Comparison of ENCODE assay signal across 20 mouse cellular contexts in the genomic region with DNA sequence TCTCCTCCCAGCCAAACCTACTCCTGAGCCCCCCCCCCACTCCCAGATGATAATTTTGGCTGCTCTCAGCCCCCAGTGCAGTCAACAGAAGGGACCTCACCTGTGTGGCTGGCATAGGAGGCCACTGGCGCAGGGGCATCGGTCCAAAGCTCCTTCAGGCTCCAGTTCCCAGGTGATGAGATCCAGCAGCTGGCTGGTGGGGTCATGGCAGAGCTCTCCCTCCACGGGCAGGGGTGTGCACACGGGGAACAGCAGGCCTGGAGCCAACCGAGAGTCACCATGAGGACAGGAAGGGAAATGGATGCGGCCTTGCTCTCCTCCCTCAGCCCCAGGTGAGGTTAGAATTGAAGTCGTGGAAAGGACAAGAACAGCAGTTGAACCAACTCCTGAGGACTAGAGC. TPM values are rescaled to one million over a fixed set of nuclear protein-coding genes. Genes with fewer than 3 reads are reported as not detected.
"Had no signal": no experiment of that assay in that cellular context is flagged by ENCODE, and none has a peak within 500 bp of the region (broad histone marks: within the 10 kb centered on the region; RNA-seq: fewer than 3 reads in every experiment).

No protein-coding gene starts in this region.

- H3K27ac ChIP-seq: kidney, postnatal 0 days; limb, embryonic 12.5 days; limb, embryonic 15.5 days; liver, embryonic 14.5 days; macrophage; midbrain, embryonic 12.5 days; midbrain, embryonic 15.5 days; neural tube, embryonic 12.5 days; neural tube, embryonic 15.5 days; stomach, embryonic 15.5 days had no signal

- H3K9me3 ChIP-seq: limb, embryonic 15.5 days; midbrain, embryonic 12.5 days; midbrain, embryonic 15.5 days; neural tube, embryonic 12.5 days; neural tube, embryonic 15.5 days; stomach, embryonic 15.5 days had no signal

- H3K9ac ChIP-seq: limb, embryonic 12.5 days; limb, embryonic 15.5 days; liver, embryonic 14.5 days; liver, postnatal 0 days; lung, embryonic 14.5 days; midbrain, embryonic 12.5 days; midbrain, embryonic 15.5 days; neural tube, embryonic 12.5 days; neural tube, embryonic 15.5 days; stomach, embryonic 15.5 days had no signal

- DNase-seq: kidney, postnatal 25 days; liver, postnatal 0 days; lung, embryonic 14.5 days; right cerebral cortex, adult 18-20 months; right cerebral cortex, postnatal 14 days; right cerebral cortex, postnatal 4 days; thymus, adult 18-20 months; thymus, postnatal 36 days had no signal

- H3K4me2 ChIP-seq: limb, embryonic 12.5 days; limb, embryonic 15.5 days; liver, embryonic 11.5 days; lung, embryonic 14.5 days; midbrain, embryonic 12.5 days; midbrain, embryonic 15.5 days; neural tube, embryonic 12.5 days; neural tube, embryonic 15.5 days; stomach, embryonic 15.5 days had no signal

- H3K4me1 ChIP-seq: stomach, embryonic 15.5 days had no signal

- ATAC-seq: liver, postnatal 0 days; lung, postnatal 0 days; midbrain, embryonic 15.5 days had no signal

- H3K36me3 ChIP-seq: midbrain, embryonic 12.5 days; midbrain, embryonic 15.5 days; neural tube, embryonic 12.5 days; neural tube, embryonic 15.5 days had no signal

- H3K27me3 ChIP-seq: limb, embryonic 12.5 days; limb, embryonic 15.5 days; midbrain, embryonic 12.5 days; midbrain, embryonic 15.5 days; neural tube, embryonic 12.5 days; neural tube, embryonic 15.5 days; stomach, embryonic 15.5 days had no signal

- H3K4me3 ChIP-seq: limb, embryonic 12.5 days; limb, embryonic 15.5 days; midbrain, embryonic 12.5 days; midbrain, embryonic 15.5 days; neural tube, embryonic 12.5 days; neural tube, embryonic 15.5 days; stomach, embryonic 15.5 days had no signal

RNA-seq across cellular contexts. Expression of gene Dkk3, which starts 39.6 kb away (rescaled TPM):
- polyA plus RNA-seq: macrophage had no signal
